Mouse (Mus musculus) layer of hippocampus, adult 9-10 months (tissue): ENCODE measurements around the gene Gls2.

Experiments used
- DNase-seq: peaks from one replicate; pipeline ENCODE4 v3.0.0; 2022; ENCODE audit warnings: low spot score

Gls2 gene

GRCm38 (mm10) chr10:128231697-128232419 is 37.6 kb downstream of the Gls2 start, which contains the start of gene Timeless:
TSS of gene Timeless (plus strand) at chr10:128232065.
- peak; percentile 67 for DNase-seq

- peak; percentile 66 for DNase-seq
Measured at GRCm38 (mm10) chr10:128232420-128232985, 38.2 kb downstream of the Gls2 start.

GRCm38 (mm10) chr10:128236321-128236720 is 42.1 kb downstream of the Gls2 start:
- no peak for DNase-seq

GRCm38 (mm10) chr10:128237807-128238480 is 43.7 kb downstream of the Gls2 start:
- DNase-seq: no peak

GRCm38 (mm10) chr10:128239140-128239539 is 44.9 kb downstream of the Gls2 start:
- DNase-seq: no peak

- no peak for DNase-seq
Measured at GRCm38 (mm10) chr10:128240131-128240530, 45.9 kb downstream of the Gls2 start.

GRCm38 (mm10) chr10:128243252-128243651 is 49.0 kb downstream of the Gls2 start:
- no peak for DNase-seq

GRCm38 (mm10) chr10:128244121-128244520 is 49.9 kb downstream of the Gls2 start:
- DNase-seq: no peak

- no peak for DNase-seq
Measured at GRCm38 (mm10) chr10:128247020-128247732, 52.9 kb downstream of the Gls2 start.

GRCm38 (mm10) chr10:128250565-128250964 is 56.3 kb downstream of the Gls2 start:
- no peak for DNase-seq

GRCm38 (mm10) chr10:128253677-128254255 is 59.5 kb downstream of the Gls2 start, which contains the start of gene Apon:
TSS of gene Apon (plus strand) at chr10:128254096.
- no peak for DNase-seq

GRCm38 (mm10) chr10:128255925-128256324 is 61.7 kb downstream of the Gls2 start:
- no peak for DNase-seq

- no peak for DNase-seq
Measured at GRCm38 (mm10) chr10:128256328-128256727, 62.1 kb downstream of the Gls2 start.

GRCm38 (mm10) chr10:128258953-128259352 is 64.7 kb downstream of the Gls2 start:
- DNase-seq: no peak
